Mouse (Mus musculus) kidney, postnatal 0 days (tissue): Measurements from ENCODE around the gene Kif26b. TPM values are rescaled to one million over a fixed set of nuclear protein-coding genes. Genes with fewer than 3 reads are reported as not detected.

Experiments used
- ATAC-seq: fragments of 200-750 bp; cut with Nextera tagmentation; replicated peaks from 2 replicates; pipeline ENCODE4 v1.8.0; 2017; ENCODE audit warnings: low read depth, moderate number of reproducible peaks, moderate TSS enrichment, moderate library complexity; ENCODE audit not compliant: low FRiP score
- DNase-seq: peaks from one replicate; pipeline ENCODE4 v3.0.0-alpha.2; 2016; ENCODE audit warnings: low spot score
- H3K27ac ChIP-seq: fragments of 300-500 bp; sonication (generic); 2 replicates; pipeline ENCODE4 v1.5.1; 2014; ENCODE audit warnings: mild to moderate bottlenecking
- H3K27me3 ChIP-seq: fragments of 300-500 bp; sonication (generic); 2 replicates; pipeline ENCODE4 v1.6.1; 2014; ENCODE audit warnings: low read length, mixed read lengths; ENCODE audit not compliant: insufficient read depth
- H3K36me3 ChIP-seq: fragments of 300-500 bp; sonication (generic); 2 replicates; pipeline ENCODE4 v1.6.1; 2014; ENCODE audit warnings: low read length, mixed read lengths; ENCODE audit not compliant: insufficient read depth
- H3K4me1 ChIP-seq: fragments of 300-500 bp; sonication (generic); replicated peaks from 2 replicates; pipeline ENCODE4 v1.6.1; 2014; ENCODE audit warnings: antibody characterized with exemption, low read length, mixed read lengths; ENCODE audit not compliant: insufficient read depth
- H3K4me2 ChIP-seq: fragments of 300-500 bp; sonication (generic); 2 replicates; pipeline ENCODE4 v1.6.1; 2014; ENCODE audit warnings: mild to moderate bottlenecking, low read length, moderate library complexity, mixed read lengths
- H3K4me3 ChIP-seq: fragments of 300-500 bp; sonication (generic); replicated peaks from 2 replicates; pipeline ENCODE4 v1.5.1; 2014; ENCODE audit warnings: low read depth, low read length
- H3K9ac ChIP-seq: fragments of 300-500 bp; sonication (generic); 2 replicates; pipeline ENCODE4 v1.6.1; 2014; ENCODE audit warnings: low read depth, low read length
- H3K9me3 ChIP-seq: fragments of 300-500 bp; sonication (generic); replicated peaks from 2 replicates; pipeline ENCODE4 v1.6.1; 2016; ENCODE audit warnings: low read length, inconsistent platforms, mixed read lengths
- CTCF ChIP-seq: IDR thresholded peaks from 2 replicates; pipeline ENCODE4 v1.5.1; 2016; ENCODE audit warnings: antibody characterized with exemption, low read depth, mild to moderate bottlenecking, moderate library complexity
- WGBS: fragments of 180-500 bp; shearing (Covaris S2); extraction: QIAGEN DNeasy Blood & Tissue Kit; methylation state at CpG from one replicate; pipeline ENCODE4 v1.1.7; 2014; 5-methylcytosine and 5-hydroxymethylcytosine counted together
- polyA plus RNA-seq: library from polyadenylated mRNA; unstranded; fragments of >200 nt; fragmentation: Nextera tagmentation; extraction: Ambion mirVana; gene quantifications from 2 replicates; pipeline ENCODE4 v1.2.1, GENCODE M21; 2015

Gene Kif26b
- polyA plus RNA-seq, 1 experiment from 2014 or later, result 6.4 TPM

- DNase-seq (no peak), ATAC-seq (no peak)
- H3K36me3 ChIP-seq, result peaks cover 6% of the 10 kb centered on the region; the same call in 1 of the 2 replicates
- no peaks in the 10 kb centered on the region for H3K4me1 ChIP-seq
- no peak overlapping the region for H3K27ac ChIP-seq
- 57% methylated on average over 4 of the region's 4 CpGs for whole genome bisulfite sequencing
- no peaks in the 10 kb centered on the region for H3K27me3 ChIP-seq
- no peak overlapping the region for H3K4me3 ChIP-seq
- H3K9ac ChIP-seq, result no peak overlapping the region
- no peak overlapping the region for H3K4me2 ChIP-seq
- TF ChIP-seq CTCF, result no peak
- H3K9me3 ChIP-seq, result no peaks in the 10 kb centered on the region
Measured at GRCm38 (mm10) chr1:178929531-178929930, 400.6 kb downstream of the Kif26b start.

- H3K27ac ChIP-seq, result no peak overlapping the region
- no peak overlapping the region for H3K4me3 ChIP-seq
- no peak for TF ChIP-seq CTCF
- ATAC-seq, result 0 out of 2 replicates have a peak, but pooled peaks have one; percentile 21
- H3K9ac ChIP-seq, result no peak overlapping the region
- peaks cover 3% of the 10 kb centered on the region; the same call in 1 of the 2 replicates for H3K36me3 ChIP-seq
- H3K27me3 ChIP-seq, result no peaks in the 10 kb centered on the region
- 64% methylated on average over 6 of the region's 6 CpGs for WGBS
- H3K4me1 ChIP-seq, result no peaks in the 10 kb centered on the region
- H3K4me2 ChIP-seq, result no peak overlapping the region
- DNase-seq, result no peak
- no peaks in the 10 kb centered on the region for H3K9me3 ChIP-seq
Measured at GRCm38 (mm10) chr1:178933953-178934637, 405.2 kb downstream of the Kif26b start.

- no peak for ATAC-seq
Measured at GRCm38 (mm10) chr1:178936457-178936856, 407.5 kb downstream of the Kif26b start.

GRCm38 (mm10) chr1:178936976-178937375 is 408.1 kb downstream of the Kif26b start:
- ATAC-seq (no peak), DNase-seq (no peak)
- Histone ChIP-seq H3K4me2 (no peak overlapping the region), H3K9ac (no peak overlapping the region), H3K27ac (no peak overlapping the region), H3K27me3 (no peaks in the 10 kb centered on the region), H3K9me3 (no peaks in the 10 kb centered on the region), H3K4me3 (no peak overlapping the region), H3K4me1 (no peaks in the 10 kb centered on the region), H3K36me3 (0 out of 2 replicates have a peak, but pooled peaks cover 2% of the 10 kb centered on the region)
- no peak for TF ChIP-seq CTCF
- 76% methylated on average over 2 of the region's 2 CpGs for WGBS

More at GRCm38 (mm10) chr1:178936457-178936856, 407.5 kb downstream of the Kif26b start:
- H3K27me3 ChIP-seq, result no peaks in the 10 kb centered on the region
- no peak overlapping the region for H3K4me3 ChIP-seq
- WGBS, result 28% methylated on average over 4 of the region's 4 CpGs
- DNase-seq, result peak; percentile 21
- H3K9ac ChIP-seq, result no peak overlapping the region
- H3K4me2 ChIP-seq, result no peak overlapping the region
- TF ChIP-seq CTCF, result no peak
- H3K27ac ChIP-seq, result no peak overlapping the region
- H3K36me3 ChIP-seq, result 0 out of 2 replicates have a peak, but pooled peaks cover 3% of the 10 kb centered on the region
- no peaks in the 10 kb centered on the region for H3K9me3 ChIP-seq
- no peaks in the 10 kb centered on the region for H3K4me1 ChIP-seq

- WGBS, result 89% methylated on average over 4 of the region's 4 CpGs
- Histone ChIP-seq H3K9me3 (no peaks in the 10 kb centered on the region), H3K27ac (no peak overlapping the region), H3K4me2 (no peak overlapping the region), H3K4me3 (no peak overlapping the region), H3K27me3 (no peaks in the 10 kb centered on the region), H3K4me1 (no peaks in the 10 kb centered on the region), H3K36me3 (no peaks in the 10 kb centered on the region), H3K9ac (no peak overlapping the region)
- no peak for DNase-seq
- ATAC-seq, result no peak
- no peak for TF ChIP-seq CTCF
Measured at GRCm38 (mm10) chr1:178940353-178940752, 411.4 kb downstream of the Kif26b start.

- Histone ChIP-seq H3K4me2 (no peak overlapping the region), H3K27me3 (no peaks in the 10 kb centered on the region), H3K27ac (no peak overlapping the region), H3K9ac (no peak overlapping the region), H3K4me1 (no peaks in the 10 kb centered on the region), H3K36me3 (no peaks in the 10 kb centered on the region), H3K9me3 (no peaks in the 10 kb centered on the region), H3K4me3 (no peak overlapping the region)
- 30% methylated on average over 7 of the region's 7 CpGs for WGBS
- DNase-seq (peak; percentile 27), ATAC-seq (peak; percentile 41; the same call in 1 of the 2 replicates)
- no peak for TF ChIP-seq CTCF
Measured at GRCm38 (mm10) chr1:178942251-178942963, 413.5 kb downstream of the Kif26b start.
